Mouse (Mus musculus): Measurements from ENCODE around the gene Zfp882.
"Not testable (repeated sequence)": the region's sequence is repeated elsewhere in the genome, so short reads cannot be mapped to it uniquely, and the experiment has no call there.

Zfp882 gene

DNA sequence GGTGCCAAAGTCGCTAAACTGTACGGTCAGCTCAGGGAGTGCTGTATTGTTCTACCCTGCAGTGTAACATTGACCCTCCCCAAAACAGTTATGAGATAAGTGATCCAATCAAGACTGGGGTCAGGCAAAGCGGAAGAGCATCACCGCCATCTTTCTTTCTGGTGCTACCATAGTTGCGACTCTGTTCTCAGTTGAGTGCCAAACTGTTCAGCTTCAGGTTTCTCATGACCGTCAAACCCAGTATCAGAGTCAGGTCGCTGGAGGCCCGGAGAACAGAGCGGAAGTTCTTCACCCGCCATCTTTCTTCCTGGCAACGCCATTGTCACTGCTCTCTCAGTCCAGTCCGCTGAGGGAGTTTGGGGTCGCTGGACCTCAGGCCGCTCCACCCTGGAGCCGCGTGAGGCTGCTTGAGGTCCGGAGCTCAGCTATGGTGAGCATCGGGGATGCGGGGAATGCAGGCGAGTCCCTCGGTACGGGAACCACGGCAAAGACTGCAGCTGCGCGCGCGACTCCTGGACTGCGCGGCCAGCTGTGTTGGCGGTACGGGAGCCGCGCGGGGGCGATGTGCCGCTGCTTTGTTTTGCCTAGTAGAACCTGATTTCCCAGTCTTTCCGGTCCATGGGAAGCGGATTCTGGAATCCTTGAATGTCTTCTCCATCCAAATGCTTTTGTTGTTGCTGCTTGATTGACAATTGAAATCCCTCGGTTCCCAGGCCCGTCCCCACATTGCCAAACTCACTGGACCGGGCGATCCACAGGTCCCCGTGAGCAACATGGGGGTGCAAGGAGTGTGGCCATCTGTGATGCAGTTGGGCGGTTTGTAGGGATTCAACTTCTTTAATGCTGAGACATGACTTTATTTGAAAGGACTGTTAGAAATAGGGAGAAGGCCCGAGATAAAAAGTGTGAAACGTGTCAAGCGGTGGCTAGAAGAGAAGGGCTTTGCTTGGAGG lies at the start of gene Zfp882, which contains the start of gene Zfp617:
Gene Zfp882, plus strand, starts transcription at position 300 of the 953 bp plus-strand sequence.
Gene Zfp617, plus strand, starts transcription at position 327 of the 953 bp plus-strand sequence.
- in situ Hi-C loops (cut with MboI, MseI): no loop called here

DNA sequence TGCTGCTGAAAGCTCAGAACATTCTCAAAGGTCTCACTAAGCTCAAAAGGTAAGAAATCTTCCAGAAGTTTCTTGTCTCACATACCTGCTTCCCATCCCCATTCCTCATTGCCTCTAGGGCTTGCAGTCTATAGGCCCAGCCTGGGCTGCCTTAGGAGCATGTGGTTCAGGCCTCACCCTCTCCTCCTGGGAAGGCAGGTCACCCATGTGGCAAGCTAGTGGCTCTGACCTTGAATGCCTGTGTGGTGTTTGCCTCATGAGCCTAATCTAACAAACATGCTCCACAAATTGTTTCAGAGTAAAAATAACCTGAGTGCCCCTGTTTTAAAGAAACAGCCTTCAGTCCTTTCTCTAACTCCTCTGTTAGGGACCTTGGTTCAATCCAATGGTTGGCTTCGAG lies 46.9 kb upstream of the Zfp882 start:
- in situ Hi-C loops (cut with MboI, MseI): not testable (repeated sequence)

DNA sequence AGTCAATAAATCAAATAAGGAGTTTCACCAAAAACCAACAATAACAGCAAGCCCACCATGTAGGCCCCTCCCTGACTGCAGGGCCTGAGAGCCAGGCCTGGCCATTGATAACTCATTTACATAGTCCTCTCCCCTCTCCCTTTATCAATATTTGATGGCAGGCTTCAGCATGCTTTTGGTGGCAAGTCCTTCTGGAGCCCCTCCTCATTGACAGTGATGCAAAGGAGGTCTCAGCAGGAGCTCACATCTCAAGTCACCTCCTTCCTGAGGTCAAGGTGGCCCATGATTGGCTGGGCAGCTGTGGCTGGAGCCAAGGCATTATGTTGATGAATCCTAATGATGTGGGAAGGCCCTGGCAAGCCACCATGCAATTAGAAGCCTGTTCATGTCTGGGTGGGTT lies 46.4 kb upstream of the Zfp882 start:
- in situ Hi-C loops (cut with MboI, MseI): not testable (repeated sequence)

DNA sequence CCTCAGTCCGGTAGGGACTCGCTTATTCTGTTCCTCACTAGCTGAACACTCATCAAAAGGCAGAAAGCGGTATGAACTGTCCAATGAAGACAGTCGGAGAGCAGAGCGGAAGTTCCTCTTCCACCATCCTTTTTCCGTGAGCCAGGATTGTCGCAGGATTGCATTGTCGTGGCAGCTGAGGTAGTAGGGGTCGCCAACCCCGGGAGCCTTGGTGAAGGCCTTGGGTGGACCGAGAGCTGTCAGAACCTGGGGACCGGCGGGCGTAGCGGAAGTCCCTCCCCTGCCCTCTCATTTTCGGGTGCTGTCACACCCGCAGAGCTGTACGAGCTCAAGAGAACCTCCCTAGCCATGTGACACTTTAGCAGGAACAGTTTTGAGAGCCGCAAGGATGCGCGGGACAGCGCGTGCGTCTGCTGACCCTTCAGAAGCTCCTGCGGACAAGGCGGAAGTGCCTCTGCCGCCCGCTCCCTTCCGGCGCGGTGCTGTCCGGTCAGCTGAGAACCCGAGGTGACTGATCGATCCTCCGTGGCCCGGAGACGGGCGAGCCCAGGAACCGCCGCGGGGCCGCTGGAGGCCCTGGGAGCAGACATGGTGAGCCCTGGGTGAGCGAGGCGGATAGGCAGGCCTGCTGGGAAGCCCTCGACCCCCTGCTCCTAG lies 26.7 kb upstream of the Zfp882 start, which contains the start of gene Zfp709:
Gene Zfp709, plus strand, starts transcription at position 402 of the 657 bp plus-strand sequence.
- in situ Hi-C loops (cut with MboI, MseI): no loop called here

DNA sequence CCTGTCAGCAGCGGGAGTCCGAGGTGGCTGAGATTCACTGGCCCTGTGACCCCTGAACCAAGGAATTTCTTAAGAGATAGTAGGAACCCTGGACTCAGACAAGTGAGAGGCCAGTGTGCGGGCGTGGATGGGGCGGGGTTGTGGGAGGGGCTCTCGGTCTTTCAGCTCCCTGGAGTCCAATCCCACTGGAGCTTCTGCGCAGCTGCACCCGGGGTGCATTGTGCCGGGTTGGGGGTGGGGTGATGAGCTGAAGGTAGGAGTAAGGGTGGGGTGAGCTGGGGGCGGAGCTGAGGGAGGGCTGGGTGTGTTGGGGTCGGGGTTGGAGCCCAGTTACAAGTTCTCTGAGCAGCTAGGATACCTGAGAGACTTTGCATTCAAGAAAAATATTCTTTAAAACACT lies 7.7 kb upstream of the Zfp882 start:
- in situ Hi-C loops (cut with MboI, MseI): loop anchor here (5.0 kb wide), 1 partner anchor 873 kb away; no protein-coding TSS in a partner anchor

DNA sequence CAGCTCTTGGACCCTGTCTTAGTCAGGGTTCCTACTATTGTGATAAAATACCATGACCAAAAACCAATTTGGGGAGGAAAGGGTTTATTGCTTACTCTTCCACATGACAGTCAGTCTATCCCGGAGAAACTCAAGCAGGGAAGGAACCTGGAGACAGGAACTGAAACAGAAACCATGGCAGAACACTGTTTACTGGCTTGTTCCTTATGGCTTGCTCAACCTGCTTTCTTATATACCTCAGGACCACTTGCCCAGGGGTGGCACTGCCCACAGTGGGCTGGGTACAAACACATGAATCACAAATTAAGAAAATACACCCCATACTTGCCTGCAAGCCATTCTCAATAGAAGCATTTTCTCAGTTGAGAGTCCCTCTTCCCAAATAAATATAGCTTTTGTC lies 5.3 kb upstream of the Zfp882 start:
- in situ Hi-C loops (cut with MboI, MseI): loop anchor here (5.0 kb wide), 1 partner anchor 876 kb away; no protein-coding TSS in a partner anchor

DNA sequence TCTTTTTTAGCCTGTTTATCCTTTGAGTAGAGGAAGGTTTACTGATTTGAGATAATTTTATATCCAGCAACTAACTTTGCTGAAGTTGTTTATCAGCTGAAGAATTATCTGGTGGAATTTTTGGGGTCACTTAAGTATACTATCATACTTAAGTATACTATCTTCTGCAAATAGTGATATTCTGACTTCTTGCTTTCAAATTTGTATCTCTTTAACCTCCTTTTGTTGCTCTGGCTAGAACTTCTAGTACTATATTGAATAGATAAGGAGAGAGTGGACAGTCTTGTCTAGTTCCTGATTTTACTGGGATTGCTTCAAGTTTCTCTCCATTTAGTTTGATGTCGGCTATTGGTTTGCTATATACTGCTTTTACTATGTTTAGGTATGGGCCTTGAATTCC lies 1.6 kb upstream of the Zfp882 start:
- in situ Hi-C loops (cut with MboI, MseI): no loop called here

DNA sequence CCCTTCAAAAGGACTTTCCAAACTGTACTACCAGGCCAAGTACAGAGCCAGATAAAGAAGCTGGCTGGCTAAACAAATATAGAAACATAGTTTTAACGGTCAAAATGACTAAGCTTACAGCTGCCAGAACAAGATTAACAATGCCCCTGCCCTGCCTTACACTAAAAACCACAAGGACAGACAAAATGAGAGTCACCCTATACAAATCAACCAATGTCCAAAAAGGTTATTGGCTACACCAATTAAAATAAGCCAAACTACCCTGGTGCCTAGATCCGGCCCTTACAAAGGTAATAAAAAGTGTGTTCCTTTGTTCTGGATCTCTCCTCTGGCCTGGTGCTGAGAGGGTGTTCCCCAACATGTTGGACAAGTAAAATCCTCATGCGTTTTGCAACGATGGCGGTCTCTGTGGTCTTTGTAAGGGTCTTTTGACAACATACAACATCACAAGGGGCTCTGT lies 580 bp upstream of the Zfp882 start:
- in situ Hi-C loops (cut with MboI, MseI): no loop called here

DNA sequence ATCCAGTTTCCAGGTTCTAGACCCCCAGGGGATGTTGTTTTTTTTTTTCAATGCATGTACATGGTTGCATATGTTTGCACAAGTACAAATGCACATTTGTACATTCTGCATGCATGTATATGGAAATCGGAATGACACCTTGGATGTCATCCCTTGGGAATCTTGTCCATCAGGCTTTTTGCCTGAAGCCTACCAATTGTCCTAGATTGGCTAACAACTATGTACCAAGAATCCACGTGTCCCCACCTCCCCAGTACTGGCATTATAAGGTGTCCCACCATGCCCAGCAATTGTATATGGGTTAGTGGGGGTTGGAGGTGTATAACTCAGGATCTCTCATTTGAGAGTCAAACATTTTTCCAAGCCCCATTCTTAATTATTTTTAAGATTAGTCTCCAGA lies 3.9 kb downstream of the Zfp882 start:
- in situ Hi-C loops (cut with MboI, MseI): no loop called here

DNA sequence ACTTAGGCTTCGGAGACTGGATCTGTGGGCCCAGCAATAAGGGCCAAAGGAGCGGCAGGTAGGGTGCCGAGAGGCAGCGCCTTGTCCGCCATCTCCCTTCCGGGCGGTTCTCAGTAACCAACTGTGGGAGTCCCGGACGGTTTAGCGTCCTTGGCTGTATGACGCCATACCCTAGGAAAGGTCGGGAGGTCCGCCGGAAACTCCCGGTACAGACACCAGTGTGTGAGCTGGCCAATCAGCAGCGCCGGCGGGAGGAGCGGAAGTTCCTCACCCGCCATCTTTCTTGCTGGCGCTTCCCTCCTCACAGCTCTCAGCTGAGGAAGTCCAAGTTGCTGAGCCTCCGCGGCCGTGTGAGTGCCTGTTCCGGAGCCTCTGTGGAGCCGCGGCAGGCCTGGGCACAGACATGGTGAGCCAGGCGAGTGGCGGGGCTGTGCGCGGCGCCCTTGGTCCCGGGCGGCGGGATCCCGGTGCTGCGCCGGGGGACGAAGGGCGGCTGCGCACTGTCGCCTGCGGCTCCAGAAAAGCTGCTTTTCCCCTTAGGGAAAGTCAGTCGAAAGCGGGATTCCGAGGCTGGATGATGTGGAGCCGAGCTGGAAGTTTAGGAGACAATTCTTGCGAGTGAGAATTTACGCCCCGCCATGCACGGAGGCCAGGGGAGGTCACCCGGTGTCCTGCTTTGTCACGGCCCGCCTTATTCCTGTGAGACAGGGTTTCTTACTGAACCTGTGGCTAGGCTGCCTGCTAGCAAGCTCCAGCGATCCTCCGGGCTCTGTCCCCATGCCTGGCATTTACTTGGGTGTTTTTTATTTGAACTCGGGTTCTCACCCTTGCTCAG lies 14.4 kb downstream of the Zfp882 start:
- in situ Hi-C loops (cut with MboI, MseI): loop anchor here (10.0 kb wide), 1 partner anchor 1058 kb away; the partner anchor contains the start of gene Kcnn1

DNA sequence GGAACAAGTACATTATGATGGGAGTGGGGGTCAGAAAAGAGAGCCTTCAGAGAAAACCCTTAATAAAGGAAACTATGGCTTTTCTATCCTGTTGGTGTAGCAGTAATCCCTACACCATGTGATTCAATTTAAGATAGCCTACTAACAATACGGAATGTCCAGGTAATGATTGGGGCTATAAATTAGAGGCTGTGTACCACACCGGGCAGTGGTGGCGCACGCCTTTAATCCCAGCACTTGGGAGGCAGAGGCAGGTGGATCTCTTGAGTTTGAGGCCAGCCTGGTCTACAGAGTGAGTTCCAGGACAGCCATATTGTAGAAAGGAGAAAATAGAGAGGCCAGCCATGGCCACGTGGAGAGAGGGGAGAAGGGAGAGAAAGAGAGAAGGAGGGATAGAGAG lies 17.4 kb downstream of the Zfp882 start:
- in situ Hi-C loops (cut with MboI, MseI): loop anchor here (10.0 kb wide), 1 partner anchor 1061 kb away; the partner anchor contains the start of gene Kcnn1

DNA sequence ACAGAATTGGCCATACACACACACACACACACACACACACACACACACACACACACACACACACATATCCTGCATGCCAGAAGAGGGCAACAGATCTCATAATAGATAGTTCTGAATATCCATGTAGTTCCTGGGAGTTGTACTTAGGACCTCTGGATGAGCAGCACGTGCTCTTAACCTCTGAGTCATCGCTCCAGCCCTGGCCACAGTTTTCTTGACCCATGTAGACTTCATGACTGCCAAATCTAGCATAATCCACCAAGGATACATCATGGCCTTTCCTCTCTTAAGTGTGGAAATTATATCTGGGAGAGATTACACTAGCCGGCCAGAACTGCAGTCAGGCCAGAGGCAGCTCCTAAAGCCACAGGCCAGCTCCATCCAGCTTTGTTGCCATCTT lies 18.1 kb downstream of the Zfp882 start:
- in situ Hi-C loops (cut with MboI, MseI): loop anchor here (10.0 kb wide), 1 partner anchor 1062 kb away; the partner anchor contains the start of gene Kcnn1

DNA sequence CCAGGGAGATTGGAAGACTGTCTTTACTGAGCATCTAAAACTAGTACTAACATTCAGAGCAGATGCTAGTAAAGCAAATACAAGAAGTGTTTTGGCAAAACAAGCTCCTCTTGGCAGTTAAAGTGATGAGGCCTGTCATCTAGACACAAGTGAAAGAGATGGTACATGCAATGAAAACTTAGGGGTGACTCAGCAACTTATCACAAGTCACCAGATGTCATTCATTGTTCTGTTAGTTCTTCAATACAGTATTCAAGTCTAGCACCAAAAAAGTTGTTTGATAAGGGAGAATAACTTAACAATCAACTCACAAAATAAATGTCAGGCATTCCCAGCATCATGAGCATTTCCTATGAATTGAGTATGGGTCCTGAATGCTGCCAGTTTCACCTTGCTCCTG lies 19.4 kb downstream of the Zfp882 start:
- in situ Hi-C loops (cut with MboI, MseI): loop anchor here (10.0 kb wide), 1 partner anchor 1063 kb away; the partner anchor contains the start of gene Kcnn1

DNA sequence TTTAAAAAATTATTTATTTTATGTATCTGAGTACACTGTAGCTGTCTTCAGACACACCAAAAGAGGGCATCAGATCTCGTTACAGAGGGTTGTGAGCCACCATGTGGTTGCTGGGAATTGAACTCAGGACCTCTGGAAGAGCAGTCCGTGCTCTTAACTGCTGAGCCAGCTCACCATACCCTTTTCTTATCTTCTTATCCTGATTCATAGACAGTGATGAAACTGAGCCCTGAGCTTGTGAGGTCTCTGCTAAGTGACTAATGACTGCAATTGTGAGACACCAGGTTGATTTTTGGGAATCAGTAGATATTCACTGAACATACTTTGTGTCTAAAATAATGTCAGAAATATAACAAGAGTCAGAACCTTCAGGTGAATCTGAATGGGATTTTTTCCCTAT lies 29.6 kb downstream of the Zfp882 start:
- in situ Hi-C loops (cut with MboI, MseI): not testable (repeated sequence)

DNA sequence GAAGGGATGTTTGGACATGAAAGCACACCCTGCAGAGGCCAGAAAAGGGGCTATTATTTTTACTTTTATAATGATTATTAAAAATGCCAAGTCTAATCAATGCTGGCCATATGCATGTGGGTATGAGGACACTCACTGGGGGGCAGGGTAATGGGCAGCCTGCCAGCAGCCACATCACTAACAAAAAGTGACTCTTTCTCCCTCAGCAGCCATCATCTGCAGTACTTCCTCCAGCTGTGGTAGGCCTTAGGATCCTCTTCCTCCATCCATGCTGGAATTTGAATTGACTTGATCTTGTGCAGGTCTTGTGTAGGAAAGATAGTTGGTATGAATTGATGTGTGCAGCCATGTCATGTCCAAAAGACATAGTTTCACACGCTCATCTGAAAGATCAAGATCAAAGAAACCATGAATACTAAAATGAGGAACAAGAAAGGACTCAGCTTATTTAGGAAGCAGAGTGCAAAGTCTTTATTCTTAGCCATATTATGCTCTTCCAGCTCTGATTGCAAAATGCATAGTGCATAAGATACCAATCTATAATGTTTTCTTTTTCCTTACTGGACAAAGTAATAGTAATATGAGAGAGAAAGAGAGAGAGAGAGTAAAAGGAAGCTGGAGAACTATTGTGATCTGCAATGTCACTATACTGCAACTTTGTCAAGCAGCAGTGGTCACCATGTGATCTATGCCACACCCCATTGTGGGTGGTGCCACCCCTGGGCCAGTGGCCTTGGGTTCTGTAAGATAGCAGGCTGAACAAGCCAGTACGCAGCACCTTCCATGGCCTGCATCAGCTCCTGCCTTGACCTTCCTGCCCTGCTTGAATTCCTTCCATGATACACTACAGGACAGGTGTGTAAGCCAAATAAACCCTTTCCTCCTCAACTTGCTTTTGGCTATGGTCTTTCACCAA lies 32.1 kb downstream of the Zfp882 start:
- in situ Hi-C loops (cut with MboI, MseI): no loop called here

DNA sequence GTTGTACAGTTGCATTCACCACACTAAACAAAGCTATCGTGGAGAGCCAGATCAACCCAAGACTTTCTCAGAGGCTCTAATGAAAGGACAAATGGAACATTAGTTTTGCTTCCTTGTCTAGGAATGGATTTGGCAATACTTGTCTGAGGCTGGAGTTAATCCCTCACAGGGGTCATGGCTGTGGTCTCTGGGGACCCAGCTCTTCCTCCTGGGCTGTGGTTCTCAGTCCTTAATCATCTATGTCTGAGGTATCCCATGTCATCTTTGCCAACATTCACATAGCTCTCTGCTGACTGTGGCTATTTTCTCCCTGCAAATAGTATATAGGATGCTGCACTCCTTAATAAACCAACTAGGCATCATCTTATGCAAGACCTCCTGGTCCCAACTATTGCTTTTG lies 33.4 kb downstream of the Zfp882 start:
- in situ Hi-C loops (cut with MboI, MseI): no loop called here

DNA sequence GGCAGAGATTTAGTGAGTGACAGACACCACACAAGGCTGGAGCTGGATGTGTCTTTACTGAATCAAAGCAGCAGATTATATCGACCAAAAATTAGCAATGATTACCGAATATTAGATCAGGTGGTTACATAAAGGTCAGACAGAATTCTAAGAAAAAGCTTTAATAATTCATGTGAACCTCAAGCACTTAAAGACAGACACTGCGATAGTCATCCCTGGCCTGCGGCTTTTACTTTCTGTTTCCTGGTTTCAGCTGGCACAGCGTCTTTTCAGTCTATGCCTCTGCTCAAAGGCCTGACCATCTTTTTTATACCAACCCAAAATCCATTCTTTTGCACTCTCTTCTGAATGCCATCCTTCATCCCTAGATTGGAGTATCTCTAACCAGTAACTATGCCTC lies 40.2 kb downstream of the Zfp882 start:
- in situ Hi-C loops (cut with MboI, MseI): no loop called here

DNA sequence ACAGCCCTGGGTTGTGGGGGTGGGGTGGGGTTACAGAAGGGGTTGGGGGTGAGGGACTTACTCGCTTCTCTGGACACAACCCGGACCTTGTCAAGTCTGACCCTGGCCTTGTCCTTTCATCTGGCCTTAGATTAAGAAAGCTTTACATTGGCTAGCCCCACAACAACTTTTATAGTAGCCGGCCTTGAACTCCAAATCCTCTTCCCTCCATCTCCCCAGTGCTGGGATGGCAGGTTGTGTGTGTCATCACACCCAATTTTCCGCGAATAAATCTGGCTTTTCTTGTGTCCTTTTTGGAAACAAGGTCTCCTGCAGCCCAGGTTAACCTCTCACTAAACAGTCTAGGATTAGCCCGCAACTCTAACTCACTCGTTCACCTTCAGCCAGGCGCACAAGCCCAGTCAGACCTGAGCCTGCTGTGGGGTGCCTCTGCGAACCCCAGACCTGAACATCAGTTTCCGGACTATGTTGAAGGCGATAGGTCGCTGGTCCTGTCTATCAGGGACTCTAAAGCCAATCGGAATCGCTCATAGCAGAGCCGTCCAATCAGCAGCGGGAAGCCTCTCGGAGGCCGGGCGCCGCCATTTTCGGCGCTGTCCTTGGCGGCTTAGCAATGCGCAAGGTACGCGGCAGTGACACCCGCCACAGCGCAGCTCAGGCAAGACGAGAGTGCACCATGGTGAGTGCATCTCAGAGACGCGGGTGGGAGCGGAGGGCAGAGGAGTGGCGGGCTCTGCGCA lies 42.2 kb downstream of the Zfp882 start, which contains the start of gene Zfp961:
Gene Zfp961, plus strand, starts transcription at position 557 of the 740 bp plus-strand sequence.
- in situ Hi-C loops (cut with MboI, MseI): loop anchor here (5.0 kb wide), 1 partner anchor 73 kb away; no protein-coding TSS in a partner anchor

Data from T-helper 2 cell (primary cell).